Mouse (Mus musculus): ENCODE data around the gene Srsf7. TPM values are rescaled to one million over a fixed set of nuclear protein-coding genes. Genes with fewer than 3 reads are reported as not detected.

Gene Srsf7
- polyA plus RNA-seq, 1 experiment, result 148 TPM

GRCm38 (mm10) chr17:80152767-80153630, 54.1 kb downstream of the Srsf7 start:
- H3K4me1 ChIP-seq (replicated peaks; ENCODE audit: control insufficient read depth, insufficient read depth, low read length), result peaks cover 12% of the 10 kb centered on the region
- WGBS, result 89% methylated on average over 12 of the region's 12 CpGs
- no peak overlapping the region for H3K27ac ChIP-seq (ENCODE audit: control insufficient read depth, insufficient read depth, low read length)
- no peak for DNase-seq
- H3K4me3 ChIP-seq (ENCODE audit: control insufficient read depth, insufficient read depth, low read length), result no peak overlapping the region
- no peaks in the 10 kb centered on the region for H3K27me3 ChIP-seq (ENCODE audit: control insufficient read depth, insufficient read depth, low read length)
- no peak for TF ChIP-seq POLR2A (IDR thresholded peaks at IDR 0.05; ENCODE audit: control insufficient read depth, extremely low read depth, insufficient read depth, low read length, poor library complexity)
- no peak for TF ChIP-seq CTCF (IDR thresholded peaks at IDR 0.05; ENCODE audit: borderline replicate concordance, control insufficient read depth, extremely low read depth, insufficient read depth, low read length, poor library complexity)
- no peaks in the 10 kb centered on the region for H3K36me3 ChIP-seq (ENCODE audit: control insufficient read depth, insufficient read depth, low read length)

GRCm38 (mm10) chr17:80151353-80151752, 55.8 kb downstream of the Srsf7 start:
- Histone ChIP-seq H3K4me1 (replicated peaks; ENCODE audit: control insufficient read depth, insufficient read depth, low read length) (peaks cover 6% of the 10 kb centered on the region; the same call in 1 of the 2 replicates), H3K4me3 (ENCODE audit: control insufficient read depth, insufficient read depth, low read length) (no peak overlapping the region), H3K27me3 (ENCODE audit: control insufficient read depth, insufficient read depth, low read length) (no peaks in the 10 kb centered on the region), H3K36me3 (ENCODE audit: control insufficient read depth, insufficient read depth, low read length) (no peaks in the 10 kb centered on the region), H3K27ac (ENCODE audit: control insufficient read depth, insufficient read depth, low read length) (no peak overlapping the region)
- WGBS, result 95% methylated on average over 5 of the region's 5 CpGs
- no peak for TF ChIP-seq CTCF (IDR thresholded peaks at IDR 0.05; ENCODE audit: borderline replicate concordance, control insufficient read depth, extremely low read depth, insufficient read depth, low read length, poor library complexity)
- TF ChIP-seq POLR2A (IDR thresholded peaks at IDR 0.05; ENCODE audit: control insufficient read depth, extremely low read depth, insufficient read depth, low read length, poor library complexity), result no peak
- DNase-seq, result no peak

Other genes with a start within 250 kb of the Srsf7 start
- gene Hnrnpll, start 145.0 kb downstream of the Srsf7 start, polyA plus RNA-seq (2012; rRNA removed), result 30.5 and 37.8 TPM in 2 replicates
- gene Galm, start 79.8 kb downstream of the Srsf7 start, polyA plus RNA-seq (2012; rRNA removed), result 8.7 and 9.3 TPM in 2 replicates
- not detected in 2 replicates for gene Ttc39d, start 153 bp upstream of the Srsf7 start, polyA plus RNA-seq (2012; rRNA removed)
- 3.4 and 4.6 TPM in 2 replicates for gene Gemin6, start 17.1 kb upstream of the Srsf7 start, polyA plus RNA-seq (2012; rRNA removed)
- gene Morn2, start 82.9 kb upstream of the Srsf7 start, polyA plus RNA-seq (2012; rRNA removed), result 2.5 and 3.8 TPM in 2 replicates
- 16.6 and 18.9 TPM in 2 replicates for gene Dhx57, start 83.2 kb upstream of the Srsf7 start, polyA plus RNA-seq (2012; rRNA removed)
- 0.12 and 0.23 TPM in 2 replicates for gene Arhgef33, start 100.1 kb upstream of the Srsf7 start, polyA plus RNA-seq (2012; rRNA removed)
- gene Gm10190, start 166.2 kb upstream of the Srsf7 start, polyA plus RNA-seq (2012; rRNA removed), result 1.2 TPM in 1 of 2 replicates, not detected in the other

Data from thymus, adult 2 months (tissue).